Mouse (Mus musculus): ENCODE results near the gene Gm45021.
A peak's percentile ranks its signal among the peaks of the same experiment; 100 is the strongest.

DNA sequence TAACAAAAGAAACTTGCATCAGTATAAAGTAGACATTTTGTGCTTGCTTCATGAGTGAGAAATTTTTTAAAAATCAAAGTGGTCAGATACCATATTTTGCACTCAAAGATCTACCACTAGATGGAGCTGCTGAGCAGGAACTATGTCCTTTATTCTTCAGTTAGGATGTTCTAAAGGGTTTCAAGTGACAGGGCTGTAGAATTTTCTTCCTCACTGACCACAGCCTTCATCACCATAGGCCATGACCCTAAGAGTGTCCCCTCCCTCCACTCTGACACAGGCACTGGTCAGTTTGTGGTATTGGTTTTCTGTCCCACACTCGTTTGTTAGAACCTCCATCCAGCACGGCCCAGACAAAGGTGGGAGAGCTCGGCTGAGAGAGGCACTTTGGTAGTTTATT, 7.4 kb upstream of the Gm45021 start:
- TF ChIP-seq CTCF (IDR thresholded peaks at IDR 0.05; ENCODE audit: low read depth, low read length), result peak; percentile 26; the same call in 1 of the 2 replicates
- TF ChIP-seq GATA1 (IDR thresholded peaks at IDR 0.05; ENCODE audit: borderline replicate concordance, low read length), result no peak
- TF ChIP-seq POLR2AphosphoS5 (IDR thresholded peaks at IDR 0.05; ENCODE audit: insufficient replicate concordance, low read depth, low read length), result no peak
- no peak for TF ChIP-seq TAL1 (conservative IDR thresholded peaks at IDR 0.05; ENCODE audit: low read depth, low read length)
- TF ChIP-seq GATA2 (IDR thresholded peaks at IDR 0.05; ENCODE audit: borderline replicate concordance, low read depth, low read length), result no peak

All from G1E (cell line).